Mouse (Mus musculus): ENCODE measurements around the gene Bbs7.

DNA sequence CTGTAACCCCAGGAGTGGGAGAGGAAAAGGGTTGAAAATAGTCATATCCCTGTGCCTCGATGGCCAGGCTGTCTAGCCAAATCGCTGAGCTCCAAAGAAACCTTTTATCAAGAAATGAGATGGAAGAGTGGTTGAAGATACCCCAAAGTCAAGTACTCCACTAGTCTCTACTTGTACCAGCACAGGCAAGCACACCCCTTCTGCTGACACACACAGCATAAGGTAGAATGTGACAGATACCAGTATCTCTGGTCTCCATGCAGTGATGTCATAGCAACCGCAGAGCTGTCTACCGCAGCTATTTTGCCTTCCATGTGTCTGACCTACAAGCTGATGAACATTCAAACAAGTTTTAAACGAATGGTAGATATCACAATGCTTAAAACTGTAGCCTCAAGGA, 43.4 kb downstream of the Bbs7 start:
- TF ChIP-seq POLR2A (IDR thresholded peaks at IDR 0.05; ENCODE audit: low read depth, low read length) (no peak), CTCF (IDR thresholded peaks at IDR 0.05; ENCODE audit: extremely low read depth, insufficient read depth, insufficient read length, insufficient replicate concordance) (no peak)

Data from spleen, adult 2 months (tissue).